Mouse (Mus musculus): ENCODE measurements around the gene Aff1.

DNA sequence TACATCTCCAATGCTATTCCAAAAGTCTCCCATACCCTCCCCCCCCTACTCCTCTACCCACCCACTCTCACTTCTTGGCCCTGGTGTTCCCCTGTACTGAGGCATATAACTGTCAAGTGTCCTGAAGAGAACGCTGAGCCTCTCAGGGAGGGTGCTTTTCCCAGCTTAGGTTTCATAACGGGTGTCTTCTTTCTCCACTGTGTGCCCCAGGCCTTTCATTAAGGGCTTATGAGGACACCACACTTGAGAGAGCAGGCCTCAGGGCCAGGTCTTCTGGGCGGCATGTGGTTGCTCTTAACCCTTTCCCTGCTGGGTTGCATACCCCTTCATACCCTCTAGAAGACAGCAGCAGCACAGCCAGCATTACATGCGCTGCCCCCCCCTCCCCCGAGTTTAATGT lies 154.4 kb downstream of the Aff1 start:
- TF ChIP-seq EP300 (IDR thresholded peaks at IDR 0.05; ENCODE audit: low read depth) (no peak), CTCF (IDR thresholded peaks at IDR 0.05; ENCODE audit: low read depth) (no peak)
